Mouse (Mus musculus) brain, embryonic 14.5 days (tissue): Measurements from ENCODE around the gene Ttc24. TPM values are rescaled to one million over a fixed set of nuclear protein-coding genes. Genes with fewer than 3 reads are reported as not detected.

Experiments used
- DNase-seq: peaks from one replicate; pipeline ENCODE4 v3.0.0-alpha.2; 2011; ENCODE audit warnings: low read depth
- CTCF ChIP-seq: fragments of 200-500 bp; IDR thresholded peaks from 2 replicates; pipeline ENCODE4 v1.5.1; 2012; ENCODE audit warnings: inconsistent platforms, mild to moderate bottlenecking, moderate library complexity, borderline replicate concordance; ENCODE audit not compliant: insufficient read depth, insufficient read length; ENCODE audit errors: extremely low read depth
- POLR2A ChIP-seq: fragments of 200-500 bp; IDR thresholded peaks from 2 replicates; pipeline ENCODE4 v1.6.1; 2012; ENCODE audit warnings: mild to moderate bottlenecking, inconsistent platforms, borderline replicate concordance; ENCODE audit not compliant: poor library complexity, insufficient read depth, insufficient read length, severe bottlenecking; ENCODE audit errors: extremely low read depth
- polyA plus RNA-seq: library from polyadenylated mRNA; depleted of rRNA; stranded (reverse); fragments of >200 nt; gene quantifications from 2 replicates; pipeline ENCODE4 v1.2.3, GENCODE M21; 2012; rRNA removed

Gene Ttc24
- polyA plus RNA-seq: not detected in 2 replicates

DNA sequence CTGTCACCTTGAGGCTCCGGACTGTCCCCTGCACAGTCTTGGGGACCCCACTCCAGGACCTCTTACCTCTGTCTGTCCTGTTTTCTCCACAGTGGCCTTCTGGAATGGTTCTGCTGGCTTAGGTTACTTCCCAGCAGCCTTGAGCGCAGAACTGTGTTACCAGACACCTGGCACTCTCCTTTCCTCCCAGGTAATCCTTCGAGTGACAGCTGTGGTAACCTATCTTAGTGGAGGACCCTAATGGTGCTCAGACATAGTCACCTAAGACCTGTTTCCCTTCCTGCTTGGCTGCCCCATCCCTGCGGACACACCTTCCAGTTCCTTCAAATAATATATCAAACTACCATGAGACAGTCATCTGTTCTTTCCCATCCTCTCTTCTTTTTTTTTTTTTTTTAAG is at the start of gene Ttc24:
Gene Ttc24, minus strand, starts transcription at position 101 of the 400 bp plus-strand sequence.
- DNase-seq: no peak
- TF ChIP-seq POLR2A (no peak), CTCF (no peak)

DNA sequence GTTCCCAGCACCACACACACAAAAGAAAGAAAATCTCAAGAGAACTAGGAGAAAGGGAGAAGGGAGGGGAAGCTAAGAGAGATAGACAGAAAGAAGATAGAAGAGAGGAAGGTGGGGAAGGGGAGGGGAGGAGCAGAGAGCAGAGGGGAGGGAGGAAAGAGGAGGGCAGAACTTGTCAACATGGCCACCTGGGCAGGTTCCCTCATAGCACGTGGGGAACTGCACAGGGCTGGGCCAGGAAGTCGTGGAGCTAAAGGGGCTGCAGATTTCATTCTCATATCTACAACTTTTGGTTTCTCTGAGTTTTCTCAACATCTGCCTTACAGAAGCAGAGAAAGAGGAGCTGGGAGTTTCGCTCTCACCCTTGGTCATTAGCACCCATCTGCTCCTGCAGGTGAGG is 49.5 kb upstream of the Ttc24 start:
- DNase-seq: no peak
- TF ChIP-seq CTCF (no peak), POLR2A (no peak)

DNA sequence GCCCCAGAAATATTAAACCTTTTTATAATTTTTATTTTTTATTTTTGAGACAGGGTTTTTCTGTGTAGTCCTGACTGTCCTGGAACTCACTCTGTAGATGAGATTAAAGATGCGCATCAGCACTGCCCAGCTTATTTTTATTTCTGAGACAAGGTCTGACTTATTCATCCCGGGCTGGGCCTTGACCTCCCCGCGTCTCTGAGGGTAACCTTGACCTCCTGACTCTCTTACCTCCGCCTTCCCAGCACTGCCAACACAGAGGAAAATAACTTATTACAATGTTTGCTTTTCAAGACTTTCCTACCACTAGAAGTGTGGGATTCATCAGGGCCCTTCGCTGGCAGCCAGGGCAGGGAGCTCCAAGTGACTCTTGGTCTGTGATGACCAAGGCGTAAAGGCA is 48.1 kb upstream of the Ttc24 start:
- no peak for DNase-seq
- TF ChIP-seq CTCF: no peak
- TF ChIP-seq POLR2A: no peak

DNA sequence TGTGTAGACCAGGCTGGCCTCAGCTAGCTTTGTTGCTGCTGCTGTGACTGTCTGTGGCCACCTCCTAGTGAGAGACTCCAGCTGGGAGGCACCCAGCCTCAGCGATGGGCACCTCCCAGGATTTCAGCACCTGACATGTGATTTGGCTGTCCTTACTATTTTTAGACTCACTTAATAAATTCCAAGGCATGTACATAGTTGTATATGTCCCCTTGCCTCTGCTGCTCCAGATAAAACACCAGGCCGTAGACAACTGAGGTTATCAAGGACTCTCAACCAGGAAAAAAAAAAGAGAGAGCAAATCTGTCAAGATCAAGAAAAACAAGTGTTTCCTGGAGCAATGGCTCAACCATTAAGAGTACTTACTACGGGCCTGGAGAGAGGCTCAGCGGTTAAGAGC is 47.1 kb upstream of the Ttc24 start:
- no peak for DNase-seq
- no peak for TF ChIP-seq POLR2A
- no peak for TF ChIP-seq CTCF

DNA sequence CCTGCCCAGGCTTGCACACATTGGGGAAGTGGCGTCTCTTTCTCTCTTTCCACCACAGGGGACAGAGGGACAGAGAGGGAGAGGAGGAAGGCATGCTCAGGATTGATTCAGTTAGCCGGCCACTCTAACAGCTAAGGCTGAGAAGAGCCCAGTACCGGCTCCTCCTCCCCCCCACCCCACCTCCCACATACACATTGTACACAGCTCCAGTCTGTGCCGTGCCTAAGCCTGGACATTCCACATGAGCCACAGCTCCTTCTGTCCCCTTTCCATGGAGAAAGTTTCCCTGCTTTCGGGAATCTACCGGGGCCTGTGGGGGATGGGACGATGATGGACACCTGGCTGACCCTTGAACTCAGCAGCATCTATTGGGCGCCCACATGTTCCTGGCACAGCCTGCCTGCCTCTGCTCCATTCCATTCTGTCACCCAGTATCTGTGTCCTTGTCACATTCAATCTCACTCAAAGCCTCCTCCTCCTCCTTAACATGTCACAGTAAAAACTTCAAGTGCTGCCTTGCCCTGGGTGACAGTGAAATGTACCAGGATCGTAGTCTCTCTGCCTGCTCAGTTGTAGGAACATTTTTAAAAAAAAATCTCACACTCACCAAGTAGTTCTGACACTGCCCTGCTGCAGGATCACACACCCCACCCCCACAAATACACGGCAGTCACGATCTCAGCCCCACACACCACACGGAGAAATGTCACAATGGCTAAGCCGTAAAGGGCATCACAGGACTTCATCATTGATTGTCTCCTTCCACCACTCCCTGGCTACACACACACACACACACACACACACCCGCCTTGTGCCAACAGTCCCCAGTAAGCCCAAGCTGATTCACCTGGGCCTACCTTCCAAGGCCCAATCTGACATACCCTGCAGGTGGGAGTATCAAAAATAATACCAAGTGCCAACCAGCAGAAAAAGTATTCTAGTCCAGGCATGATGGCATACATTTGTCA is 43.3 kb upstream of the Ttc24 start:
- DNase-seq: no peak

DNA sequence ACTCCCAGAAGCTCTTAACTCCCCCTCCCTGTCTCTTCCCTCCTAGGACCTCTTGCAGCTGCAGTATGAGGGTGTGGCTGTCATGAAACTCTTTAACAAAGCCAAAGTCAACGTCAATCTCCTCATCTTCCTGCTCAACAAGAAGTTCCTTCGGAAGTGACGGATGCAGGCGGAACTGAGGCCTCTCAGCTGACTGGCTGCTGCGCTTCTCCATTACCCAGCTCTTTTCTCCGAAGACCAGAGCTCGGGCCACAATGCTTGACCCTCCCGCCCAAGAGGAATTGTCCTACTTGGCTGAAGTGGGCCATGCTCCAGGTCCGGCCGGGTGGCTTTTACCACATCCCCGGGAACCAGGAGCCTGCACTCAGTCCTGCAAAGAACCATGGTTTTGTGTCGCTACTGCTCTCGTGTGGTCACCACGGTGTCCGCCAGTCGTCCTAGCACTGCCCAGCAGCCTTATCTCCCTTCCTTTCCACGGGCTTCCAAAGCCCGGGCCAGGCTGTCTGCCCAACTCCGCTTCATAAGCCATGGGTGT is 42.1 kb upstream of the Ttc24 start:
- no peak for DNase-seq

More for the DNA sequence above, 43.3 kb upstream of the Ttc24 start:
- TF ChIP-seq POLR2A (no peak), CTCF (no peak)

DNA sequence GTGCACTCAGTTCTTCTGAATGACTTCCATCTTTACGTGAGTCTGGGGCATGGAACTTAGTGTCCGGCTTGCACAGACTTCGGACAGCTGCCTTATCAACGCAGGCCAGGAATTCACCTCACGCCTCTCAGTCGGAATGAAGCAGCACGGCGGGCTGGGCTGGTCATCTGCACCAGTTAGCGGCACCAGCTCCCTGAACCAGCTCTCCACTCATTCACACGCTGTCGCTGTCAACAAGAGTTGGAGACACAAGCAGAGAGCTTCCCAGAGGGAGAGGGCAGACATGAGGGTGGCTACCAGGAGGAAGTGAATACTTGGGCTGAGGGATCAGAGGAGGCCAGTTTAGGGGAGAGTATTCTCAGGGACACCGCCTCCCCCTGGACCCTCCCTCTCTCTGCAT is 36.3 kb upstream of the Ttc24 start:
- TF ChIP-seq POLR2A: no peak
- no peak for TF ChIP-seq CTCF
- DNase-seq: no peak

More for the DNA sequence above, 42.1 kb upstream of the Ttc24 start:
- TF ChIP-seq CTCF (no peak), POLR2A (no peak)

DNA sequence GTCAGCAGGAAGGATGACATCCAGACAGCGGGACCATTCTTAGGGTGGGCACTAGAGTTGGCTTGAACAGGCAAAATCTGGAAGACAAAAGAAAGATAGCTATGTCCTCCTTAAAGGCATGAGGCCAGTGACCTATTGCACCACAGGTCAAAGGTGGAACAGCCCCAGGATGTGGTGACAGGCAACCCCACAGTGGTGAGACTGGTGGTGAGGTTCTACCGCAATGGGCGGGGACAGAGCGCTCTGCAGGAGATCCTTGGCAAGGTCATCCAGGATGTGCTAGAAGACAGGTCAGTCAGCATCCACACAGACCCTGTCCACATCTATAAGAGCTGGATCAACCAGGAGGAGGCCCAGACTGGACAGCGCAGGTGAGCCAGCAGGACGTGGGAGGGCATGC is 31.0 kb upstream of the Ttc24 start:
- TF ChIP-seq CTCF (no peak), POLR2A (no peak)
- no peak for DNase-seq

DNA sequence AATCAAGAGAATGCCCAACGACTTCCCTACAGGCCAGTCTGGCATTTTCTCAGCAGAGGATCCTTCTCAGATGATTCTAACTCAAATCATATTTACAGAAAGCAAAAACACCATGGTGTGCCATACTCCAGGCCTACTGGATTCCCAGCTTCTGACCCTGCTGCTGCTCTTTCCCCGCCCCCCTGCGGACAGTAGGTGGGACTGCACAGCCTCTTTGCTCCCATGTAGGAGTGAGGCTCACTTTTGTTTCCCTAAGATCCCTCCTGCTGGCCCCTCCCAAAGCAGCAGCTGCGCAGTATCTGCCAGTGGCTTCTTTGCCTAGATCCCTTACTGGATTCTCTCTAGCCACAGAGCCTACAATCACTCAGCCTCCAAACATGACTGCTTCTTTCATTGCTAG is 28.0 kb upstream of the Ttc24 start:
- TF ChIP-seq CTCF (no peak), POLR2A (no peak)
- DNase-seq: no peak

DNA sequence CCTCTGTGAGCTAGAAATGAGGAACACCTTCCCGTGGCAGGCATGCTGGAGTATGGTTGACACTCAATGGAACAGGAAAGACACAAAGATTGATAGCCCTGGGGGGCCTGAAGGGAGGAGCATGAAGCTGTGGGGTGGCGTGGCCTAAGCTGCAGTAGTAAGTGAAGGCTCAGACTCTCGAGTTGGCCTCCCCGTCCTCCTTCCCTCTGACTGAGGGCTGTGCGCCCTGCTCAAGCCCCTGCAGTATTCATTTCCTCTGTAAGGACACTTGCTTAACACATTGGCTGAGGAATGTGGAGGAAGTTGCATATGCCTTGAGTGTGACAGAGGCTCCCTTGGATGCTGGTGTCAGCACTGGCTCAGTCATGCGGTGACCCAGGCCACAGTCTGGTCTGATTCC is 24.5 kb upstream of the Ttc24 start:
- no peak for DNase-seq
- TF ChIP-seq CTCF (no peak), POLR2A (no peak)

DNA sequence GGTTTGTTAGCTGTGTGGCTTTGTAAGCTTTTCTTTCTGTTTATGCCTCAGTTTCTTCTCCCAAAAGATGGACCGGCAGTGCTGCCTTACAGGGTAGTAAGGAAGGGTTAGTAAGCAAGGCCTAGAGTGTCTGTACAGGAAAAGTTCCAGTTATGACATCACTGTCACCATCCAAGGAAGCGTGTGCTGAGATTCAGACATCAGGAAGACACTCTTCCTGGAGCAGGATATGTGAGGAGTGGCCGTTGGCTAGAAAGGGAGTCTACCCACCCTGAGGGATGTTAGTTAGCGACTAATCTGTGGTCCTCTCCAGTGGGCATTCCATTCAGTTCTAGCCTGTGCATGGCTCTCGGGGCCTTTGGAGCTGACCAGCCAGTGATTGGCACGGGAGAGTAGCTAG is 24.1 kb upstream of the Ttc24 start:
- TF ChIP-seq POLR2A (no peak), CTCF (no peak)
- DNase-seq: no peak

DNA sequence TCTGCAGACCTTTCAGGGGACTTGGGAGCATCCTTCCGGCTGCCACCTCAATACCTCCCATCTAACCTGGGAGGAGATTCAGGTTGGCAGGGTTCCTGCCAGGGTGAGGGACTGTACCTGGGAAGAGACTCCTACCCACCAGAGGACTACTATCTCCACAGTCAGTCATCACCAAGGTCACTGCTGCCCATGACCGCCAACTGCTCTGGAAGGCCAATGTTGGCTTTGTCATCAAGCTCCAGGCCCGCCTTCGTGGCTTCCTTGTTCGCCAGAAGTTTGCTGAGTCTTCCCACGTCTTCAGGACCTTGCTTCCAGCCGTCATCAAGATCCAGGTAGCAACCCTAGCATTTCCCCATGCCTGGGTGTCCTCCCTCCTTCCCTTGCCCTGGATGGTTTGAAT is 23.6 kb upstream of the Ttc24 start:
- DNase-seq: no peak
- TF ChIP-seq POLR2A (no peak), CTCF (no peak)

DNA sequence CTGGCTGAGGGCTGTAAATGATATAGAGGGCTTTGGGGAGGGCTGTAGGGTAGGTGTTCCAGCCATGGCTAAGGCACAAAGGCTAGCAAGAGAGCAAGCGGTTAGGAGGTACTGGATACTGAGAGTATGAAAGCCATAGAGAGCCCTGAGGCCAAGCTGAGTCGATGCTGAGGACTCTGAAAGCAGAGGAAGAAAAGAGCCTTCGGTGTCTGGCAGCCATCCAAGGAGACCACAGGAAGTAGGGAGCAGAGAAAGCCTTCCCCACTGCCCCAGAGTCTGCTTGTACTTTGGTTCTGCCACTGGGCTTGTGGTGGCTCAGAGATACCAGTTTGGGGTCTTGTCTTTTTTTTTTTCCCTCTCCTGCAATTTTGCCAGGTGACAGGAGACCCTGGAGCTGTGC is 22.1 kb upstream of the Ttc24 start:
- peak; percentile 40 for DNase-seq
- TF ChIP-seq CTCF (no peak), POLR2A (no peak)

DNA sequence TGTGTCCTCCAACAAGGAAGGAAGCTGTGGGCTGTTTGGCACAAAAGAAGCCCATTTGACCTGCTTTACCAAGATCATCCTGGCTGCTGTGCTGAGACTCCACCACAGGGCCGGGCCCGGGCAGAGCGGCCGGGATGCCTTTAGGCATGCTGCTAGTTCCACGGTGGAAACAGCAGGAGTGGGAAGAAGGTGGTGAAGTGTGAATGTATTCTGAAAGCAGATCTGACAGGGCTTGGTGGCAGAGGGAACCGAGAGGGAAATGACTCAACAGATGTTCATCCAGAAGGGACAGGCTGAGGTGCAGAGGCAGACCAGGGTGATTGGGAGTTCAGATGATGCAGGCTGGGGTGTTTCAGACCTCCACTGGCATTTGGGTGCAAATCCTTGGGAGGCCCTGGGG is 19.6 kb upstream of the Ttc24 start:
- TF ChIP-seq CTCF (no peak), POLR2A (no peak)
- no peak for DNase-seq
